Mouse (Mus musculus) embryonic facial prominence, embryonic 14.5 days (tissue): ENCODE results near the gene Slc35g3. TPM values are rescaled to one million over a fixed set of nuclear protein-coding genes. Genes with fewer than 3 reads are reported as not detected.

Experiments used
- polyA plus RNA-seq: library from polyadenylated mRNA; unstranded; fragments of >200 nt; fragmentation: Nextera tagmentation; extraction: Ambion mirVana; gene quantifications from 2 replicates; pipeline ENCODE4 v1.2.1, GENCODE M21; 2014

The Slc35g3 gene
- polyA plus RNA-seq, 1 experiment from 2014 or later = not detected

Other genes starting within 250 kb of the Slc35g3 start
- 6.2 and 6.5 TPM in 2 replicates for gene Dnah2, start 212.9 kb downstream of the Slc35g3 start, polyA plus RNA-seq
- 7.3 and 8.6 TPM in 2 replicates for gene Efnb3, start 201.8 kb downstream of the Slc35g3 start, polyA plus RNA-seq
- gene Wrap53, start 181.7 kb downstream of the Slc35g3 start, polyA plus RNA-seq = 18.4 and 19.8 TPM in 2 replicates
- gene Trp53, start 181.6 kb downstream of the Slc35g3 start, polyA plus RNA-seq = 111 and 133 TPM in 2 replicates
- gene Atp1b2, start 156.0 kb downstream of the Slc35g3 start, polyA plus RNA-seq = 15.6 and 17.7 TPM in 2 replicates
- not detected in 2 replicates for gene Shbg, start 144.1 kb downstream of the Slc35g3 start, polyA plus RNA-seq
- gene Sat2, start 139.9 kb downstream of the Slc35g3 start, polyA plus RNA-seq = 15.6 and 16.6 TPM in 2 replicates
- 25.4 and 26.3 TPM in 2 replicates for gene Fxr2, start 129.0 kb downstream of the Slc35g3 start, polyA plus RNA-seq
- gene Sox15, start 106.7 kb downstream of the Slc35g3 start, polyA plus RNA-seq = 1.7 and 2.9 TPM in 2 replicates
- 29.1 and 33.6 TPM in 2 replicates for gene Mpdu1, start 99.3 kb downstream of the Slc35g3 start, polyA plus RNA-seq
- 22.0 and 25.5 TPM in 2 replicates for gene Cd68, start 95.8 kb downstream of the Slc35g3 start, polyA plus RNA-seq
- gene Eif4a1, start 89.5 kb downstream of the Slc35g3 start, polyA plus RNA-seq = 525 and 575 TPM in 2 replicates
- gene Senp3, start 79.9 kb downstream of the Slc35g3 start, polyA plus RNA-seq = 73.6 and 88.4 TPM in 2 replicates
- 0.37 and 0.49 TPM in 2 replicates for gene Tnfsf13, start 76.2 kb downstream of the Slc35g3 start, polyA plus RNA-seq
- 13.0 and 16.6 TPM in 2 replicates for gene Tnfsf12, start 66.1 kb downstream of the Slc35g3 start, polyA plus RNA-seq
- gene Tnfsfm13, start 65.9 kb downstream of the Slc35g3 start, polyA plus RNA-seq = 6.0 and 6.6 TPM in 2 replicates
- 39.3 and 39.7 TPM in 2 replicates for gene Polr2a, start 3.3 kb downstream of the Slc35g3 start, polyA plus RNA-seq
- 3.5 and 3.9 TPM in 2 replicates for gene Zbtb4, start 3.9 kb upstream of the Slc35g3 start, polyA plus RNA-seq
- 28.4 and 29.4 TPM in 2 replicates for gene Chrnb1, start 34.0 kb upstream of the Slc35g3 start, polyA plus RNA-seq
- 2.3 and 3.3 TPM in 2 replicates for gene Fgf11, start 39.9 kb upstream of the Slc35g3 start, polyA plus RNA-seq
- gene Tmem102, start 43.7 kb upstream of the Slc35g3 start, polyA plus RNA-seq = 4.1 and 4.3 TPM in 2 replicates
- gene Gm39566, start 53.3 kb upstream of the Slc35g3 start, polyA plus RNA-seq = not detected in 2 replicates
- not detected in 2 replicates for gene Spem2, start 56.5 kb upstream of the Slc35g3 start, polyA plus RNA-seq
- 0.26 TPM in 1 of 2 replicates, not detected in the other for gene Spem1, start 60.2 kb upstream of the Slc35g3 start, polyA plus RNA-seq
- gene Nlgn2, start 75.8 kb upstream of the Slc35g3 start, polyA plus RNA-seq = 8.3 and 10.6 TPM in 2 replicates
- gene Tmem256, start 76.5 kb upstream of the Slc35g3 start, polyA plus RNA-seq = 379 and 388 TPM in 2 replicates
- 102 and 121 TPM in 2 replicates for gene Plscr3, start 84.4 kb upstream of the Slc35g3 start, polyA plus RNA-seq
- 3.2 and 3.7 TPM in 2 replicates for gene Tnk1, start 96.8 kb upstream of the Slc35g3 start, polyA plus RNA-seq
- not detected in 2 replicates for gene Tmem95, start 116.0 kb upstream of the Slc35g3 start, polyA plus RNA-seq
- gene Kctd11, start 119.4 kb upstream of the Slc35g3 start, polyA plus RNA-seq = 5.9 and 7.2 TPM in 2 replicates
- gene Acap1, start 133.6 kb upstream of the Slc35g3 start, polyA plus RNA-seq = 1.5 and 2.1 TPM in 2 replicates
- gene 2810408A11Rik, start 139.0 kb upstream of the Slc35g3 start, polyA plus RNA-seq = 5.7 and 8.3 TPM in 2 replicates
- 10.1 and 10.3 TPM in 2 replicates for gene Neurl4, start 139.1 kb upstream of the Slc35g3 start, polyA plus RNA-seq
- 55.0 and 57.2 TPM in 2 replicates for gene Gps2, start 151.9 kb upstream of the Slc35g3 start, polyA plus RNA-seq
- 1,503 and 1,606 TPM in 2 replicates for gene Eif5a, start 160.0 kb upstream of the Slc35g3 start, polyA plus RNA-seq
- gene Ybx2, start 173.8 kb upstream of the Slc35g3 start, polyA plus RNA-seq = 2.9 and 4.2 TPM in 2 replicates
- gene Slc2a4, start 186.2 kb upstream of the Slc35g3 start, polyA plus RNA-seq = 16.9 and 20.8 TPM in 2 replicates
- 22.3 and 23.7 TPM in 2 replicates for gene Cldn7, start 202.8 kb upstream of the Slc35g3 start, polyA plus RNA-seq
- 37.4 and 39.2 TPM in 2 replicates for gene Ctdnep1, start 219.2 kb upstream of the Slc35g3 start, polyA plus RNA-seq
- 109 and 116 TPM in 2 replicates for gene Elp5, start 220.5 kb upstream of the Slc35g3 start, polyA plus RNA-seq
- gene Gabarap, start 229.2 kb upstream of the Slc35g3 start, polyA plus RNA-seq = 577 and 590 TPM in 2 replicates
- 47.0 and 49.3 TPM in 2 replicates for gene Phf23, start 233.8 kb upstream of the Slc35g3 start, polyA plus RNA-seq
- 30.8 and 36.2 TPM in 2 replicates for gene Dvl2, start 238.6 kb upstream of the Slc35g3 start, polyA plus RNA-seq